Mouse (Mus musculus): Measurements from ENCODE around the gene Rnf222.
A peak's percentile ranks its signal among the peaks of the same experiment; 100 is the strongest.

The Rnf222 gene

GRCm38 (mm10) chr11:68893911-68894464 lies 5.6 kb downstream of the Rnf222 start:
- H3K4me1 ChIP-seq (replicated peaks; ENCODE audit: low read depth, low read length), result peaks cover 21% of the 10 kb centered on the region
- H3K9me3 ChIP-seq (ENCODE audit: low read length), result no peaks in the 10 kb centered on the region
- H3K36me3 ChIP-seq (ENCODE audit: insufficient read depth, low read length), result no peaks in the 10 kb centered on the region
- H3K4me3 ChIP-seq (replicated peaks; ENCODE audit: low read length), result no peak overlapping the region
- peaks cover 36% of the 10 kb centered on the region for H3K27me3 ChIP-seq (ENCODE audit: insufficient read depth, low read length)
- TF ChIP-seq NANOG (IDR thresholded peaks at IDR 0.05; ENCODE audit: borderline replicate concordance, low read length) (no peak), POU5F1 (IDR thresholded peaks at IDR 0.05; ENCODE audit: borderline replicate concordance, low read length) (no peak), CTCF (conservative IDR thresholded peaks at IDR 0.05; ENCODE audit: low read length) (no peak)

- no peak overlapping the region for H3K4me3 ChIP-seq (replicated peaks; ENCODE audit: low read length)
- TF ChIP-seq NANOG (IDR thresholded peaks at IDR 0.05; ENCODE audit: borderline replicate concordance, low read length), result no peak
- TF ChIP-seq CTCF (conservative IDR thresholded peaks at IDR 0.05; ENCODE audit: low read length), result no peak
- no peak for TF ChIP-seq POU5F1 (IDR thresholded peaks at IDR 0.05; ENCODE audit: borderline replicate concordance, low read length)
- no peaks in the 10 kb centered on the region for H3K9me3 ChIP-seq (ENCODE audit: low read length)
- H3K4me1 ChIP-seq (replicated peaks; ENCODE audit: low read depth, low read length), result peaks cover 27% of the 10 kb centered on the region
- H3K36me3 ChIP-seq (ENCODE audit: insufficient read depth, low read length), result no peaks in the 10 kb centered on the region
- peaks cover 39% of the 10 kb centered on the region for H3K27me3 ChIP-seq (ENCODE audit: insufficient read depth, low read length)
These were observed 7.9 kb downstream of the Rnf222 start for GRCm38 (mm10) chr11:68896247-68896646.

- Histone ChIP-seq H3K4me1 (replicated peaks; ENCODE audit: low read depth, low read length) (peaks cover 25% of the 10 kb centered on the region), H3K9me3 (ENCODE audit: low read length) (no peaks in the 10 kb centered on the region), H3K27me3 (ENCODE audit: insufficient read depth, low read length) (peaks cover 34% of the 10 kb centered on the region), H3K4me3 (replicated peaks; ENCODE audit: low read length) (no peak overlapping the region), H3K36me3 (ENCODE audit: insufficient read depth, low read length) (peaks cover 4% of the 10 kb centered on the region)
- TF ChIP-seq CTCF (conservative IDR thresholded peaks at IDR 0.05; ENCODE audit: low read length) (peak; percentile 92), NANOG (IDR thresholded peaks at IDR 0.05; ENCODE audit: borderline replicate concordance, low read length) (no peak), POU5F1 (IDR thresholded peaks at IDR 0.05; ENCODE audit: borderline replicate concordance, low read length) (no peak)
These were observed 8.8 kb downstream of the Rnf222 start for GRCm38 (mm10) chr11:68897120-68897519.

GRCm38 (mm10) chr11:68897838-68898237 lies 9.5 kb downstream of the Rnf222 start:
- H3K4me3 ChIP-seq (replicated peaks; ENCODE audit: low read length), result no peak overlapping the region
- peaks cover 11% of the 10 kb centered on the region for H3K36me3 ChIP-seq (ENCODE audit: insufficient read depth, low read length)
- H3K27me3 ChIP-seq (ENCODE audit: insufficient read depth, low read length), result peaks cover 26% of the 10 kb centered on the region
- H3K4me1 ChIP-seq (replicated peaks; ENCODE audit: low read depth, low read length), result peaks cover 19% of the 10 kb centered on the region
- no peaks in the 10 kb centered on the region for H3K9me3 ChIP-seq (ENCODE audit: low read length)
- TF ChIP-seq NANOG (IDR thresholded peaks at IDR 0.05; ENCODE audit: borderline replicate concordance, low read length) (no peak), CTCF (conservative IDR thresholded peaks at IDR 0.05; ENCODE audit: low read length) (no peak), POU5F1 (IDR thresholded peaks at IDR 0.05; ENCODE audit: borderline replicate concordance, low read length) (no peak)

- Histone ChIP-seq H3K4me3 (replicated peaks; ENCODE audit: low read length) (no peak overlapping the region), H3K36me3 (ENCODE audit: insufficient read depth, low read length) (peaks cover 21% of the 10 kb centered on the region), H3K4me1 (replicated peaks; ENCODE audit: low read depth, low read length) (peaks cover 20% of the 10 kb centered on the region), H3K9me3 (ENCODE audit: low read length) (no peaks in the 10 kb centered on the region), H3K27me3 (ENCODE audit: insufficient read depth, low read length) (peaks cover 17% of the 10 kb centered on the region)
- no peak for TF ChIP-seq CTCF (conservative IDR thresholded peaks at IDR 0.05; ENCODE audit: low read length)
- TF ChIP-seq POU5F1 (IDR thresholded peaks at IDR 0.05; ENCODE audit: borderline replicate concordance, low read length), result no peak
- TF ChIP-seq NANOG (IDR thresholded peaks at IDR 0.05; ENCODE audit: borderline replicate concordance, low read length), result no peak
These were observed 10.4 kb downstream of the Rnf222 start for GRCm38 (mm10) chr11:68898790-68899189.

- no peaks in the 10 kb centered on the region for H3K9me3 ChIP-seq (ENCODE audit: low read length)
- TF ChIP-seq CTCF (conservative IDR thresholded peaks at IDR 0.05; ENCODE audit: low read length) (no peak), POU5F1 (IDR thresholded peaks at IDR 0.05; ENCODE audit: borderline replicate concordance, low read length) (no peak), NANOG (IDR thresholded peaks at IDR 0.05; ENCODE audit: borderline replicate concordance, low read length) (no peak)
- no peak overlapping the region for H3K4me3 ChIP-seq (replicated peaks; ENCODE audit: low read length)
- peaks cover 31% of the 10 kb centered on the region for H3K36me3 ChIP-seq (ENCODE audit: insufficient read depth, low read length)
- H3K4me1 ChIP-seq (replicated peaks; ENCODE audit: low read depth, low read length), result peaks cover 28% of the 10 kb centered on the region
- peaks cover 10% of the 10 kb centered on the region for H3K27me3 ChIP-seq (ENCODE audit: insufficient read depth, low read length)
These were observed 11.5 kb downstream of the Rnf222 start for GRCm38 (mm10) chr11:68899815-68900214.

GRCm38 (mm10) chr11:68900519-68901350 lies 12.4 kb downstream of the Rnf222 start:
- no peak for TF ChIP-seq CTCF (conservative IDR thresholded peaks at IDR 0.05; ENCODE audit: low read length)
- TF ChIP-seq POU5F1 (IDR thresholded peaks at IDR 0.05; ENCODE audit: borderline replicate concordance, low read length), result no peak
- no peak for TF ChIP-seq NANOG (IDR thresholded peaks at IDR 0.05; ENCODE audit: borderline replicate concordance, low read length)
- H3K9me3 ChIP-seq (ENCODE audit: low read length), result no peaks in the 10 kb centered on the region

GRCm38 (mm10) chr11:68901351-68902046 lies 13.1 kb downstream of the Rnf222 start, which contains the start of gene Rpl26:
TSS of gene Rpl26 (plus strand) at chr11:68901583.
- TF ChIP-seq POU5F1 (IDR thresholded peaks at IDR 0.05; ENCODE audit: borderline replicate concordance, low read length) (no peak), CTCF (conservative IDR thresholded peaks at IDR 0.05; ENCODE audit: low read length) (peak; percentile 98)
- H3K9me3 ChIP-seq (ENCODE audit: low read length), result no peaks in the 10 kb centered on the region
- H3K27me3 ChIP-seq (ENCODE audit: insufficient read depth, low read length), result peaks cover 10% of the 10 kb centered on the region
- peak within 1 kb of the TSS; percentile 95 for H3K4me3 ChIP-seq (replicated peaks; ENCODE audit: low read length)
- peaks cover 40% of the 10 kb centered on the region for H3K4me1 ChIP-seq (replicated peaks; ENCODE audit: low read depth, low read length)
- peaks cover 48% of the 10 kb centered on the region for H3K36me3 ChIP-seq (ENCODE audit: insufficient read depth, low read length)

More at GRCm38 (mm10) chr11:68900519-68901350, 12.4 kb downstream of the Rnf222 start:
- Histone ChIP-seq H3K36me3 (ENCODE audit: insufficient read depth, low read length) (peaks cover 40% of the 10 kb centered on the region), H3K27me3 (ENCODE audit: insufficient read depth, low read length) (peaks cover 10% of the 10 kb centered on the region), H3K4me1 (replicated peaks; ENCODE audit: low read depth, low read length) (peaks cover 35% of the 10 kb centered on the region), H3K4me3 (replicated peaks; ENCODE audit: low read length) (peak overlapping the region; percentile 95)

Measured in E14TG2a.4 (cell line).